Mouse (Mus musculus) hindbrain, embryonic 11.5 days (tissue): ENCODE data around the gene Fgf18. TPM values are rescaled to one million over a fixed set of nuclear protein-coding genes. Genes with fewer than 3 reads are reported as not detected.

ENCODE experiments used
- ATAC-seq: fragments of 200-750 bp; cut with Nextera tagmentation; 2 replicates; pipeline ENCODE4 v1.8.0; 2017; ENCODE audit warnings: mild to moderate bottlenecking, moderate TSS enrichment, moderate library complexity; ENCODE audit not compliant: low FRiP score
- DNase-seq: peaks from one replicate; pipeline ENCODE4 v3.0.0-alpha.2; 2015; ENCODE audit warnings: low spot score
- H3K27ac ChIP-seq: fragments of 300-500 bp; sonication (generic); 2 replicates; pipeline ENCODE4 v1.5.1; 2014; ENCODE audit warnings: mild to moderate bottlenecking, low read depth, low read length
- H3K27me3 ChIP-seq: fragments of 300-500 bp; sonication (generic); 2 replicates; pipeline ENCODE4 v1.6.1; 2014; ENCODE audit warnings: mild to moderate bottlenecking, low read length, moderate library complexity, mixed read lengths; ENCODE audit not compliant: control insufficient read depth, insufficient read depth
- H3K36me3 ChIP-seq: fragments of 300-500 bp; sonication (generic); 2 replicates; pipeline ENCODE4 v1.6.1; 2014; ENCODE audit warnings: mild to moderate bottlenecking, low read length, moderate library complexity, mixed read lengths; ENCODE audit not compliant: control insufficient read depth, insufficient read depth
- H3K4me1 ChIP-seq: fragments of 300-500 bp; sonication (generic); replicated peaks from 2 replicates; pipeline ENCODE4 v1.6.1; 2014; ENCODE audit warnings: low read length, mixed read lengths; ENCODE audit not compliant: control insufficient read depth, insufficient read depth
- H3K4me2 ChIP-seq: fragments of 300-500 bp; sonication (generic); replicated peaks from 2 replicates; pipeline ENCODE4 v1.6.1; 2014; ENCODE audit warnings: mild to moderate bottlenecking, low read depth, low read length
- H3K4me3 ChIP-seq: fragments of 300-500 bp; sonication (generic); 2 replicates; pipeline ENCODE4 v1.5.1; 2014; ENCODE audit warnings: low read depth, low read length
- H3K9ac ChIP-seq: fragments of 300-500 bp; sonication (generic); 2 replicates; pipeline ENCODE4 v1.6.1; 2014; ENCODE audit warnings: low read depth, low read length
- H3K9me3 ChIP-seq: fragments of 300-500 bp; sonication (generic); 2 replicates; pipeline ENCODE4 v1.6.1; 2016; ENCODE audit warnings: low read length; ENCODE audit not compliant: control insufficient read depth
- WGBS: fragments of 180-500 bp; shearing (Covaris S2); extraction: QIAGEN DNeasy Blood & Tissue Kit; methylation state at CpG from one replicate; pipeline ENCODE4 v1.1.7; 2014; 5-methylcytosine and 5-hydroxymethylcytosine counted together
- polyA plus RNA-seq: library from polyadenylated mRNA; unstranded; fragments of >200 nt; fragmentation: Nextera tagmentation; extraction: Ambion mirVana; gene quantifications from 2 replicates; pipeline ENCODE4 v1.2.1, GENCODE M21; 2014

Gene Fgf18
- polyA plus RNA-seq: 6.4 and 8.1 TPM in 2 replicates

DNA sequence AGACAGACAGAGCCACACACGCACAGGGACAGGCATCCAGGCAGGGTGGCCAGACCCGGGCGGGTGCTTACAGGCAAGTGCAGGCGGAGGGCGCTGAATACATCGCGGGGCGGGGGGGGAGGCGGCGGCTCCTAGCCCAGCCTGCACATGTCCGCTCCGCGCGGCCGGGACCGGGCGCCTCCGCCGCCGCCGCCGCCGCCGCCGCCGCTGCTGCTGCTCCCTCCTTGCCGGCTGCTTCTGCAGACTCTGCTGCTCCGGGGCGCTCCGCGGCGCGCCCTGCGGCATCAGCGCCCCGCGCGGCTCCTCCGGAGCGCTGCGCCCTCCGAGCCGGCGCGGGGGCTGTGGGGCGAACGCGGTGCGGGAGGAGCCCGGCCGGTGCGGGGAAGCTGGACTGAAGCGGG, at the start of gene Fgf18:
Gene Fgf18, minus strand, starts transcription at position 230 of the 401 bp plus-strand sequence.
- peak within 1 kb of the TSS; percentile 79 for H3K27ac ChIP-seq
- H3K27me3 ChIP-seq: peaks cover 17% of the 10 kb centered on the region
- peaks cover 16% of the 10 kb centered on the region for H3K4me1 ChIP-seq
- DNase-seq (peak; percentile 70), ATAC-seq (peak; percentile 53)
- H3K4me2 ChIP-seq: peak within 1 kb of the TSS; percentile 95
- H3K36me3 ChIP-seq: 0 out of 2 replicates have a peak, but pooled peaks cover 2% of the 10 kb centered on the region
- no peaks in the 10 kb centered on the region for H3K9me3 ChIP-seq
- peak within 1 kb of the TSS; percentile 64 for H3K4me3 ChIP-seq
- peak within 1 kb of the TSS; percentile 73 for H3K9ac ChIP-seq
- WGBS: 2% methylated on average over 11 of the region's 53 CpGs

DNA sequence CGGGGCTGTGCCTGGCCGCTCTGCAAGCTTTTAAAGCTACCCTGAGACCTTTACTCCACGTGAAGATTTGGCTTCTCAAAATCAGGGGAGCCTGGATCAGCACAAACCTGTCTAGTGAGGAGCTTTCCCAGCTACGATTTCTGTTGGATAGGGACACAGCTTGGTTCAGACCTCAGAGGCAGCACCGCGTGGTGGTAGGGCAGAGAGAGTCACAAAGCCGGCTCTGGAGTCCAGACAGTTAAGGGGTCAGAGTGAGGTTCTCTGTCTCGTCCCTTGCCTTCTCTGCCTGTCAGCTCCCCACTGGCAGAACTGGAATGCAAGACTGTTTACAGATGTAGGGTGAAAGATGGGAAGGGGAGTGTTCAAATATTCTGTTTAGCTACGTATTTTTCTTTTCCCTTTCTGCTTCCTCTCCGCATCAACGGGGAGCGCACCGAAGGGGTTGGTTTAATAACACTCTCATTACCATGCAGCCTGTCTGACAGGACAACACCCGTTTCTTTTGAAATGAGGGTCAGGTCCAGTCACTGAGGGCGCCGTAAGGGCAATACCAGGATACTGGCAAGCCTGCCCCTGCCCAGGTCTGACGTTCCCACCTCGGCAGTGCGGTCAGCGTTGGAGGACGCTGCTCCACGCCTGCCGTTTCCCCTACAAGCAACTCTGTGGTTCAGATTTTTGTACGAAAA, 49.4 kb upstream of the Fgf18 start:
- ATAC-seq (no peak), DNase-seq (peak; percentile 68)
- no peak overlapping the region for H3K4me2 ChIP-seq
- H3K27me3 ChIP-seq: peaks cover 86% of the 10 kb centered on the region
- peaks cover 16% of the 10 kb centered on the region for H3K4me1 ChIP-seq
- H3K9me3 ChIP-seq: no peaks in the 10 kb centered on the region
- no peak overlapping the region for H3K9ac ChIP-seq
- no peaks in the 10 kb centered on the region for H3K36me3 ChIP-seq
- no peak overlapping the region for H3K4me3 ChIP-seq
- no peak overlapping the region; the same call in 1 of the 2 replicates for H3K27ac ChIP-seq
- 6% methylated on average over 24 of the region's 24 CpGs for WGBS

DNA sequence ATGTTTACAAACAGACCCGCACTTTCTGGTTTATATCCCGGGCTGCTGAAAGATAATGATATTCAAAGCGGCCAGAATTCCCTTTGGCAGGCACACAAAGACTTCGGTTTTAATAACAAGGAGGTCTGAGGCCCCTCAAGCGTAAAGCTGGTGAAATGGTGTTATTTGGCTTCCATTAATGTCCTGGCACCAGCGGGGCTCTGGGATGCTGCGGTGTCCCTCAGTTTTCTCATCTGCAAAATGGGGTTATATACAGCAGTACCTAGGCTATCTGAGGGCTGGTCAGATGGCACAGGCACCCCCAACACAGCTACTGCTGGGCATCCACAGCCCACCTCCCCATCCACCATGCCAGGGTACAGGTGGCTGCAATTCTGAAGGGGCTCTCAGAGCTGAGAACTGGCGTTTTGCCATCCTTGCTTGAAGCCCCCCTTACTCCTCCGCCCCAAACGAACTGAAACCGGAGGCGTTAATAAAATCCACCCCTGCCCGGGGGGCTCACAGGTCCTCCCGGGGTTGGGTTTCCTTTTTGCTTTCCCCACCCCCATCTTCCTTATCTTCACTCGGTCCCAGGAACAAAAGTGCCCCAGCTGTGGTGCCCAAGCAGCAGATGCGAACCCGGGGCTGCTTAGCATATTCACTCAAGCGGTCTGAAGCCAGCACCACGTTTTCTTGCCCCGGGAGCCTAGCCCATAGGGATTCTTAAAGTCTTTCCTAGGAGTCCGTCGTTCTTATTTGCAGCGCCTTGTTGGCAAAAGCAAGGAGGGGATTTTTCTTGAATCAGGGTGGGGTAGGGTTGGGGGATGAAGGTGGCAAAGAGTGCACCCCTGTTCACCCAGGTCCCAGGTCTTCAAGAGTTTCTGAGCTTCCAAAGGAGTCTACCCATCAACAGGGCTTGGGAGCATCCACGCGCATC, 48.6 kb upstream of the Fgf18 start:
- no peak overlapping the region for H3K9ac ChIP-seq
- H3K4me2 ChIP-seq: no peak overlapping the region
- no peak overlapping the region for H3K4me3 ChIP-seq
- peak; percentile 58 for DNase-seq
- H3K36me3 ChIP-seq: no peaks in the 10 kb centered on the region
- peak; percentile 39; the same call in 1 of the 2 replicates for ATAC-seq
- H3K27ac ChIP-seq: no peak overlapping the region
- 3% methylated on average over 25 of the region's 25 CpGs for WGBS
- H3K27me3 ChIP-seq: peaks cover 84% of the 10 kb centered on the region
- H3K4me1 ChIP-seq: peaks cover 8% of the 10 kb centered on the region
- no peaks in the 10 kb centered on the region for H3K9me3 ChIP-seq

DNA sequence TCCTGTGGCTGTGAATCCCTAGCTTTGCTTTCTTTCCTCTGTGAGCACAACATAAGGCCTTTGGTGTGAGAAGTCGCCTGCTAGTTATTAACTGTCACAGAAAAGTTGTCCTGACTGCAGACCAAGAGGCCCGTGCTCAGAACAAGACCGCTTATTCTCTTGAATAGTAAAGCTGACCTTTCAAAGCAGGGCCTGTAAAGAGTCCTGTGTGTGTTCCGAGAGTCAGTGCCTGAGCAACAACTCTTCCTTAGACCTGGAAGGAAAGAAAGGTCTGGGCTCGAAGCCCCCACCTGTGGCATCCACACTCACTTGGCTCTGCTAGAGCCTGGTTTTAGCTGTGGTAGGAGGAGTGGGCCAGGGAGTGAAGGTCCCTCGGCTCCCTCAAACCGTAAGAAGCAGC, 47.9 kb upstream of the Fgf18 start:
- Histone ChIP-seq H3K4me2 (no peak overlapping the region), H3K4me3 (no peak overlapping the region), H3K27ac (no peak overlapping the region), H3K9ac (no peak overlapping the region), H3K36me3 (no peaks in the 10 kb centered on the region), H3K27me3 (peaks cover 78% of the 10 kb centered on the region), H3K4me1 (peaks cover 1% of the 10 kb centered on the region), H3K9me3 (no peaks in the 10 kb centered on the region)
- DNase-seq (peak; percentile 38), ATAC-seq (no peak)
- 14% methylated on average over 7 of the region's 7 CpGs for WGBS

- no peak overlapping the region for H3K27ac ChIP-seq
- no peaks in the 10 kb centered on the region for H3K9me3 ChIP-seq
- WGBS: 4% methylated on average over 12 of the region's 12 CpGs
- H3K9ac ChIP-seq: no peak overlapping the region
- no peak overlapping the region for H3K4me3 ChIP-seq
- DNase-seq (peak; percentile 54), ATAC-seq (peak; percentile 41; the same call in 1 of the 2 replicates)
- H3K4me2 ChIP-seq: no peak overlapping the region
- no peaks in the 10 kb centered on the region; the same call in 1 of the 2 replicates for H3K4me1 ChIP-seq
- H3K36me3 ChIP-seq: no peaks in the 10 kb centered on the region
- H3K27me3 ChIP-seq: peaks cover 66% of the 10 kb centered on the region
These were observed 46.5 kb upstream of the Fgf18 start for GRCm38 (mm10) chr11:33193695-33194094.

DNA sequence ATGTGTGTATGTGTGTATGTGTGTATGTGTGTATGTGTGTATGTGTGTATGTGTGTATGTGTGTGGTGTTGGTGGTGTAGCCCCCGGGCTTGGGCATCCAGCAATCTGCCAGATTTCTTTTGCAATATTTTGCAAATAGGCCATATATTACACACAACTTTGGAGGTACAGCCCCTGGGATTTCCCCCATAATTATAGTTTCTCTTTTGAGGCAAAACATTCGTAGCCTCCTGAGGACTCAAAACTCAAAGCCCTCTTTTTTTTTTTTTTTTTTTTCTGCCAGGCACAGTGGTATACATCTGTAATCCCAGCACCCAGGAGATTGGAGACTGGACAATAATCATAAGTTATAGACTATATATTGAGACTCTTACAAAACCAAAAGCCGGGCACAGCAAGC, 34.6 kb upstream of the Fgf18 start:
- ATAC-seq: no peak
- Histone ChIP-seq H3K4me2 (no peak overlapping the region), H3K27me3 (peaks cover 5% of the 10 kb centered on the region; the same call in 1 of the 2 replicates), H3K4me1 (0 out of 2 replicates have a peak, but pooled peaks cover 2% of the 10 kb centered on the region), H3K9me3 (no peaks in the 10 kb centered on the region), H3K27ac (no peak overlapping the region), H3K36me3 (no peaks in the 10 kb centered on the region), H3K4me3 (no peak overlapping the region), H3K9ac (no peak overlapping the region)
- 72% methylated on average over 3 of the region's 3 CpGs for WGBS
- DNase-seq: no peak

- H3K27ac ChIP-seq: no peak overlapping the region
- peaks cover 5% of the 10 kb centered on the region; the same call in 1 of the 2 replicates for H3K27me3 ChIP-seq
- H3K4me2 ChIP-seq: peak overlapping the region; percentile 27
- H3K9ac ChIP-seq: no peak overlapping the region
- DNase-seq: peak; percentile 45
- 3% methylated on average over 18 of the region's 18 CpGs for WGBS
- no peaks in the 10 kb centered on the region for H3K36me3 ChIP-seq
- no peak overlapping the region for H3K4me3 ChIP-seq
- ATAC-seq: peak; percentile 40; the same call in 1 of the 2 replicates
- H3K4me1 ChIP-seq: 0 out of 2 replicates have a peak, but pooled peaks cover 2% of the 10 kb centered on the region
- no peaks in the 10 kb centered on the region for H3K9me3 ChIP-seq
These were observed 33.5 kb upstream of the Fgf18 start for GRCm38 (mm10) chr11:33180701-33181116.

DNA sequence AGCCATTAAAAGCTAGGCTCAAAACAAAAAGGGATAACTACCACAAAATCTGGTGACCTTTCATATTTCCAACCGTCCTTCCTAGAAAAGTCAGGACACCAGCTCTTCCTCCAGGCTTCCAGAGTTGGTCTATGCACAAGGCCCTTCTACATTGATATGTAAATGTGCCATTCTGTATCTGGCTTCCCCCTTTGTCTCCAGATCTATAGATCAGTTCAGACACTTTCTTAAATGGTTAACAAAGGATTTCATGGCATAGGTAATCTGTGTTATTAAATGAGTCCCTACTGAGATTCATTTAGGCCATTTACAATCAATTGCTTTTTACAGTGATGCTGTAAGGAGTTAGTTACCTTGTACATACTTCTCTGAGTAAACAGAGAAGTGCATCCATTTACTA, 32.6 kb upstream of the Fgf18 start:
- ATAC-seq: no peak

More for the DNA sequence above, 32.6 kb upstream of the Fgf18 start:
- WGBS: 21% methylated on average over 1 of the region's 1 CpGs
- Histone ChIP-seq H3K4me3 (no peak overlapping the region), H3K4me2 (no peak overlapping the region), H3K4me1 (0 out of 2 replicates have a peak, but pooled peaks cover 2% of the 10 kb centered on the region), H3K36me3 (no peaks in the 10 kb centered on the region), H3K9me3 (no peaks in the 10 kb centered on the region), H3K9ac (no peak overlapping the region), H3K27ac (no peak overlapping the region), H3K27me3 (peaks cover 5% of the 10 kb centered on the region; the same call in 1 of the 2 replicates)
- DNase-seq: no peak
